Mouse (Mus musculus): ENCODE measurements at regions not wholly inside any gene's neighbourhood (a gene's known extent, or its start where the extent isn't known, plus 50 kb on each side); places are given as distances from the start of the nearest gene placed in this dataset.

DNA sequence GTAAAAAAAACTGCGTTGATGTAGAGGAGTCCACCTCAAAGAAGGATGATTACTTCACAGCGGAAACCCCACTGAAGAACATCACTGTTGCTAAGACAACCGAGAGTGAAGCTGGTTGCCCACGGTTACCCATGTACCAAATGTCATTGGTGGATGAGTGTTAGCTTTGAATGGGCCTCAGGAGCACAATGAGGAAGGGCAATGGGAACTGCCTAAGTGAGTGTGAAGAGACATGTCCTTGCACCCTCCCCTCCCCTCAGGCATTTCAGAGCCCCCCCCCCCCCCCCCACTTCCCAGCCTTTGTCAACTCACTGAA, 96.1 kb upstream of the Chd2 start:
- no peak for DNase-seq (ENCODE audit: low read depth, low spot score)

GRCm38 (mm10) chr7:73637101-73637809, 95.6 kb upstream of the Chd2 start:
- DNase-seq (ENCODE audit: low read depth, low spot score), result no peak

DNA sequence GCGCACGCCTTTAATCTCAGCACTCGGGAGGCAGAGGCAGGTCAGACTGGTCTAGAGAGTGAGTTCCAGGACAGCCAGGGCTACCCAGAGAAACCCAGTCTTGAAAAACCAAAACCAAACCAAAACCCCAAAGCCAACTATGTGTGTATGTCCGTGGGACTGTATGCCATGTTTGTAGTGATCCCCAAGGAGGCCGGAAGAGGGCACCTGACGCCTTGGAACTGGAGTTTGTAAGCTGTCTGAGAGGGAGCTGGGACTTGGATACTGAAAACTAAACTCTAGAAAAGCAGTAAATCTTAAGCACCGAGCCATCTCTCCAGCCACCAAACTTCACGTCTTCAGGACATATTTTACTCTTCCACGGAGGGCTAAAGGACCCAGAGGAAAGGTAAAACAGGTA, 93.8 kb upstream of the Chd2 start:
- no peak for DNase-seq (ENCODE audit: low read depth, low spot score)

DNA sequence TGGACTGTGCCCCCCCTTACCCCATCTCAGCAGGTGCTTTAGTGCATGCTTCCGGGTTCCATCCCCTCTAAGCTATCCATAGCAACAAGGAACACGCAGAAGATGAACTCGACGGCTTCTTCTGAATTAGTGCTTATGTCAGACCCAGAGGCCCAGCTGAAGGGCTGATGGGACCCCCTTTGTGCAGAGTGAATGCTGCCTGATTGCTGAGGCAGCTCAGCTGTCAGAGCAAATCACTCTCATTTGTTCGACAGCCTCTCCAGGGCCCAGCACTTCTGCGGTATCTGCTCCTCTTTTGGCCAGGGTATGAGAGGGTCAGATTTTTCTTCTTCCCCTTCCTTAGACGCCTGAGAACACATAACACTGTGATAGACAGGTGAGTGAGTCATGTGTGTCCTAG, 89.2 kb upstream of the Chd2 start:
- no peak for DNase-seq (ENCODE audit: low read depth, low spot score)

DNA sequence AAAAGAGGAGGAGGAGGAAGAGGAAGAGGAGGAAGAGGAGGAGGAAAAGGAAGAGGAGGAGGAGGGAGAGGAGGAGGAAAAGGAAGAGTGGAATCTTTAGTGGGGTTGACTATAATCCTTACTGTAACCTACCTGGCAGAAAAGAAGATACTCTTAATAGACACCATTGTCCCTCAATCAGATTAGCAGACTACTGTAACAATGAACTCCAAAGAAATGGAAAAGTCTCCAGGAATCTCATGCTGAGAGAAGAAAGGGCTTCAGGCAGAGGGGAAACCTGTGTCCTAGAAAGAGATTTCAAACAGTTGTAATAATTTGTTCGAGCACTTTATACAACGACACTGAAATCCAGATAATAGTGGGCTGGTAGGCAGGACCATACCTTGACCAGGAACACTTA, 87.6 kb upstream of the Chd2 start:
- no peak for DNase-seq (ENCODE audit: low read depth, low spot score)

DNA sequence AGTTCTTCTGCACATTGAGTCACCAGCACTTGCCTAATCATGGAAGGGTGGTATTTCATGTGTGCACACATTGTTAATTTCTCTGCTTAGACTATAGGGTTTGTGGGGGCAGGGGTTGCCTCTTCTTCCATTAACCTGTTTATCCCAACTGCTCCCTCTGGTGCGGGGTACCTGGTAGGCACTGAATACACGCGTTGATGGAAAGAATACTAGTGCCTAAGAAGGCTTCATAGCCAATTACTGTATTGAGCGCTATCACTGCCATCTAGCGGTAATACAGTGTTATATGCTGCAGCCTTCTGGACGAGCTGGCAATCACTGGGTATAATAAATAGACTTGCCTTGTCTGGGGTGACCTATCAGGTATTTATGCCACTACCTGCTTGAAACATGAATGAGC, 86.4 kb upstream of the Chd2 start:
- DNase-seq (ENCODE audit: low read depth, low spot score), result peak; percentile 83

GRCm38 (mm10) chr7:73626291-73626690, 84.7 kb upstream of the Chd2 start:
- DNase-seq (ENCODE audit: low read depth, low spot score), result no peak

DNA sequence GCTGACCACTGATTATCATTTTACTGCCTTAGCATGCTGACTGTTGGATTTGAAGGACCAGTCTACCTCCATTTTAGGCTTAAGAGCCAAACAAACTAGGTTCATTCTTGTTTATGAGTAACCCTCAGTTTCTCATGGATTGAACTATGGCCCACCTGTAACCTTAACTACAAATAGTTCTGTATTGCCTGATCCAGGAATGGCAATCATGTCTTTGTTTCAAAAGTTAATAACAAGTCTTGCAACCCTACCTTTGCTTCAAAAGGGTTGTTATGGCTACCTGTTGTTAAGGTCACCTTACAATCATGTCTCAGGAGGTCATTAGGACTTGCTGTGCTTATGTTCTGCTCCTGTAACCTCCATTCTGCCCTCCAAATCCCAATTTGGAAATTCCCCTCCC, 84.0 kb upstream of the Chd2 start:
- DNase-seq (ENCODE audit: low read depth, low spot score), result no peak

DNA sequence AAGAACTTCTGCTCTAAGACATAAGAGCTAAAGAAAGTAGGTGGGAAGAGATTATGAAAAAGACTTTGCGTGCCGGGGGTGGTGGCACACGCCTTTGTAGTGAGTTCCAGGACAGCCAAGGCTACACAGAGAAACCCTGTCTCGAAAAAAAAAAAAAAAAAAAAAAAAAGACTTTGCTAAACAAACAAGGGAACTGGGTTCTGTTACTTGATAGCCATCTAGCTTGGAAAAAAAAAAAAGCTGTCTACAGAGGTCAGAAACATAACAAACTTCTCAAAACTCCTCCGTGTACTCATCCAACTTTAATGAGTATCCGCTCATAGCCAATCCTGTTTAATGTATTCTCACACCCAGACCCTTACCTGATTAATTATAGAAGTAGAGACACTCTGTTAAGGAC, 83.4 kb upstream of the Chd2 start:
- DNase-seq (ENCODE audit: low read depth, low spot score), result no peak

- no peak for DNase-seq (ENCODE audit: low read depth, low spot score)
Measured at GRCm38 (mm10) chr7:73624093-73624600, 82.5 kb upstream of the Chd2 start.

GRCm38 (mm10) chr7:73622468-73622867, 80.8 kb upstream of the Chd2 start:
- no peak for DNase-seq (ENCODE audit: low read depth, low spot score)

DNA sequence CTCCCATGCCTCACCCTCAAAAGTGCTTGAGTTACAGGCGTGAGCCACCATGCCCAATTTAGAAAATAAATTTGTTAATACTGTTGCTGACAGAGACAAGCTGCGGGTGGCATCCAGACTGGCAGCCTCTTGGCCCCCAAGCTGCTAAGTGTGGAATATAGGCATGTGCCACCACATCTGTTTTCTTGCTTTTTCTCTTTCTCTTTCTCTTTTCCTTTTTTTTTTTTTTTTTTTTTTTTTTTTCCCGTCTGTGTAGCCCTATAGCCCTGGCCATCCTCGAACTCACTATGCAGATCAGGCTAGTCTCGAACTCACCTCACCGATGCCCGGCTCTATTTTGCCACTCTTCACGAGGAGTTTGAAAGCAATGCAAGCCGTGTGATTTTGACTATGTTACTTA, 78.7 kb upstream of the Chd2 start:
- DNase-seq (ENCODE audit: low read depth, low spot score), result no peak

DNA sequence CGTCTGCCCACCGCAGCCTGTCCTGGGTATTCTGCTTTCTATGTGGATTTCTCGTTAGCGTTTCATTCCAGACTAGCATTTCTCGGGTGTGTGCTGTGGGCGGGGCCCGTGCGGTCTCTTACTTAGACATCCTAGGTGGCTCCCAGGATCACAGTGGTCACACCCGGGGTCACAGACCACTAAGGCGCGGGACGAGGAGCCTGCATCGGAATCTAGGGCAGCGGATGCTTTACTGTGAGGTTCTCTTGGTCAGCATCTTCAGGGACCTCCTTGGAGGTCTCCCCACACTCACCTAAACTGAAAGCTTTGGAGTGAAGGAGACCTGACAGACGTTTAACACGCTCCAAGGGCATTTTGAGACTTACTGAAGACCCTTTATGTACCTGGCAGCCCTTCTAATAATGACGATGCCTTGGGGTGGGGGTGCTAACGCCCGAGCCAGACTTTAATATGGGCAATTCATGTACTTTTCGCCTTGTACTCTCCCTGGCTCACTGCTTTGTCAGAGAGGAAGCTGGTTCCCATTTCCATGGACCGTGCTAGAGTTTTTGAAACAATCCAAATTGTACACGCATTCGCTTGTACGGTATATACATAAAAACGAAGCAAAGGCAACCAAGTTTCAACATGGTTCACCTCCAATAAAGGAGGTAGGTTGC, 77.3 kb upstream of the Chd2 start:
- no peak for DNase-seq (ENCODE audit: low read depth, low spot score)

GRCm38 (mm10) chr7:73617910-73618757, 76.5 kb upstream of the Chd2 start:
- peak; percentile 99 for DNase-seq (ENCODE audit: low read depth, low spot score)

DNA sequence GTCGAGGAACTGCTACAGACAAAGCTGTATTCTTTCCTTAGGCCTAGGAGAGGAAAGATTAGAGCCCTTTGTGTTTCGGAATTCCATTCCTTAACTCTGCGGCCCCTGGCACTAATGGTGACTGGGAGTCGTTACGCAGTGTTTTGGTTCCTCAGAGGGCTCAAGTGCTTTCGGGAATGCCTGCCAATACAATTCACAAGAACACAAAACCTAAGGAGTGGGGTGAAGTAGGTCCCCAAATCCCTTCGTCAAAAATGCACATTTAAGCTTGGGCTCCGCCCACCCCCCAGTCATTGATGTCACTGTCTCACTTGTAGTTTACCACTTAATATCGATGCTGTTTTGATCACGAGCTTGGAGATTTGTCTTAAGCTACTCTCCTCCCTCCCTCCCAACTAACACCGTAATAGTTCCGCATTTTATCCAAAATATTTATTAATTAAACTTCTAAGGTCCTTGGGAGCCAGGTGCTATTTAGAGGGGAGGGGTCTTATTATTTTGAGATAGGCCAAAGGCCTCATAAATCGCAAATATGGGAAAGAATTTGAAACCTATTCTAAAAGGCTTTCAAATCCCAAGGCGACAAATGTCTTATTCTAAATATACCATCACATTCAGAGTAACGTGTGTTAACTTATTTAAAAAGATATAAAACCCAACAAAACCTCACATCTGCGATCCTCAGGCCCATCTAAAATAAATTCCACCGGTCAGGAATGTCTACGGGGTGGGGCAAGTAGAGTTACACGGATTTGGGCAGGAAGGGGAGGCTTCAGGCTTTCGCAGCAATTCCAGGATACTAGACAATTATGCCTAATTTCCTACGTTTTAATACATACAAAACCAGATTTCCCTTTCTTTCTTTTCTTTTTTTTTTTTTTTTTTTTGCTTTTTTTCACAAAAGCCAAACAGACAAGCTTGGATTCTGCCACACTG, 75.6 kb upstream of the Chd2 start:
- DNase-seq (ENCODE audit: low read depth, low spot score), result peak; percentile 72

GRCm38 (mm10) chr7:73616015-73616414, 74.4 kb upstream of the Chd2 start:
- no peak for DNase-seq (ENCODE audit: low read depth, low spot score)

DNA sequence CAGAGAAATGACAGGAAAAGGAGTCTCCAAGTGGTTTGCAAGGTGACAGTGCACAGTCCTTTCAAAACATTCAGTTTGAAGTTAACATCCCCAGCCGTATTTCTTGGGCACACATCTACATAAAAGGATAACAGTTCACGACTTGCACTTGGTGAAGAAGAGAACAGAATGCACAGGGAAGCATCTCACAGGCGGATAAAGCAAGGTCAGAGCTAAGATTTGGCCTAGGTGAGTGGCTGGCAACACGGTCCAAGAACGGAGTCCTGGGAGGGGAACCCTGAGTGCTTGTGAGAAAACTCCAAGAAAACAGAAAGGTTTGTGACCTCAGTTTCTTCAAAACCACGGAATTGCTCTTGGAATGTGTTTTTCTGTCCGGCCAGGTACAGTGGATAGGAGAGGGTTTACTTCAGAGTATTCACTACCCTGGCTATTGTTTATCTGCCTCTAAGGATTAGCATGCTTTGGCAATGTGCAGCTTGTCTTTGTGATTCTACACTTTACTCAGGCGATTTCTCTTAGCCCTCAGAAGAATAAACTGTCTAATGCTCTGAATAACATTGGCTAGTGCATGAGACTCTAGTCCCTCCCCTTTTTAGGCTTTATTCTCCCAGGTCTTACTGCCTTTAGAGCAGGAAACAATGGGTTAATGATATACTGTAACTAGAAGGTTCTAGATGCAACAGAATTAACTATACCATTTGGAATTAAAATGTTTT, 73.4 kb upstream of the Chd2 start:
- no peak for DNase-seq (ENCODE audit: low read depth, low spot score)

- DNase-seq (ENCODE audit: low read depth, low spot score), result no peak
Measured at GRCm38 (mm10) chr7:73614341-73614740, 72.7 kb upstream of the Chd2 start.

- no peak for DNase-seq (ENCODE audit: low read depth, low spot score)
Measured at GRCm38 (mm10) chr7:73612752-73613092, 71.1 kb upstream of the Chd2 start.

DNA sequence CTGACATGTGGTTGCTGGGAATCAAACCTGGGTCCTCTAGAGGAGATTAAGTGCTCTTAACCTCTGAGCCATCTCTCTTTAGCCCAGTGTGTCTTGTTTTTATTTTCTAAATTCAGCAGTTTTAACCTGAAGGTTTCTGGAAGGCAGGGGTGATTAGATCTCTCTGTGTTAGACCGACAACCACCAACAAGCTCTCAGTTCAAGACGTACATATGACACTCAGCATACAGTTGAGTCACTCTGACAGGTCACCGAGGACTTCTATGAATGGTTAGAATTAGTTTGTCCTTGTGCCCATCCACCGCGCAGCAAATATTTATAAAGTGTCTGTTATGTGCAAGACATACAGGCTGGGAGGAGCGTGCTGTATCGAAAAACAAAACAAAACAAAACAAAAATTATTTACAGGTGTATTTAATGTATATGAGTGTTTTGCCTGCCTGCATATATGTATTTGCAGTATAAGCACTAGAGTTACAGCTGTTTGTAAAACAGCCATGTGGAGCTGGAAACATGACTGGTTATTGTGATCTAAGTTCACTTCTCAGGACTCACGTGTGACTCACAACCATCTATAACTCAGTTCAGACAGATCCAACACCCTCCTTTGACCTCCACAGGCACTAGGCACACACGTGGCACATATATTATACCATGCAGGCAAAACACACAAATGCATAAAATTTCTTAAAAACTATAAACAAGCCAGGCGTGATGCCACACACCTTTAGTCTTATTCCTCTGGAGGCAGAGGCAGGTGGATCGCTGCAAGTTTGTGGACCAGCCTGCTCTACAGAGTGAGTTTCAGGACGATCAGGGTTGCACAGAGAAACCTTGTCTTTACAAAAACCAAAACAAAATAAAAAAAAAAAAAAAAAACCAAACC, 70.5 kb upstream of the Chd2 start:
- DNase-seq (ENCODE audit: low read depth, low spot score), result no peak
